Mouse (Mus musculus) ES-E14 (cell line): ENCODE measurements at regions not wholly inside any gene's neighbourhood (a gene's known extent, or its start where the extent isn't known, plus 50 kb on each side); places are given as distances from the start of the nearest gene placed in this dataset.

Source experiments
- DNase-seq: peaks from one replicate; pipeline ENCODE4 v3.0.0-alpha.2; 2013; ENCODE audit warnings: low read depth, low spot score
- H3K27ac ChIP-seq: 2 replicates; pipeline ENCODE4 v1.5.1; 2012; ENCODE audit warnings: low read depth, mild to moderate bottlenecking, low read length, moderate library complexity, mixed read lengths; ENCODE audit not compliant: poor library complexity, insufficient read depth, severe bottlenecking
- H3K36me3 ChIP-seq: 2 replicates; pipeline ENCODE4 v1.6.1; 2012; ENCODE audit warnings: mild to moderate bottlenecking, low read length, moderate library complexity, mixed read lengths; ENCODE audit not compliant: control insufficient read depth, poor library complexity, insufficient read depth, severe bottlenecking
- H3K4me1 ChIP-seq, 2 experiments: fragments of 150-350 bp in 1 of 2; sonication (generic) in 1 of 2; 2 replicates each; pipeline ENCODE4 v1.6.1; 2012; ENCODE audit warnings: low read length in 2 of 2, mild to moderate bottlenecking in 1 of 2, mixed read lengths in 1 of 2; ENCODE audit not compliant: control insufficient read depth in 2 of 2, insufficient read depth in 2 of 2, poor library complexity in 1 of 2
- H3K4me3 ChIP-seq, 2 experiments: fragments of 150-350 bp in 1 of 2; sonication (generic) in 1 of 2; 2 replicates each; pipeline ENCODE4 v1.5.1; 2012; ENCODE audit warnings: low read length in 2 of 2, low read depth in 1 of 2, mild to moderate bottlenecking in 1 of 2, mixed read lengths in 1 of 2; ENCODE audit not compliant: insufficient read depth in 1 of 2, poor library complexity in 1 of 2, severe bottlenecking in 1 of 2
- H3K9ac ChIP-seq: 2 replicates; pipeline ENCODE4 v1.6.1; 2012; ENCODE audit warnings: low read depth, mild to moderate bottlenecking, low read length, mixed read lengths; ENCODE audit not compliant: poor library complexity, insufficient read depth, severe bottlenecking
- H3K9me3 ChIP-seq: fragments of 150-350 bp; sonication (generic); 2 replicates; pipeline ENCODE4 v1.6.1; 2012; ENCODE audit warnings: low read depth, mild to moderate bottlenecking, low read length; ENCODE audit not compliant: control insufficient read depth, insufficient read depth
- CHD2 ChIP-seq: IDR thresholded peaks from 2 replicates; pipeline ENCODE4 v1.6.1; 2014; ENCODE audit warnings: mild to moderate bottlenecking, low read depth, low read length, inconsistent platforms
- HCFC1 ChIP-seq: IDR thresholded peaks from 2 replicates; pipeline ENCODE4 v1.6.1; 2012; ENCODE audit warnings: low read length, inconsistent platforms, borderline replicate concordance; ENCODE audit not compliant: insufficient read depth
- MAFK ChIP-seq: IDR thresholded peaks from 2 replicates; pipeline ENCODE4 v1.6.1; 2014; ENCODE audit warnings: mild to moderate bottlenecking, low read depth, low read length, inconsistent platforms; ENCODE audit not compliant: insufficient read depth
- ZC3H11A ChIP-seq: IDR thresholded peaks from 2 replicates; pipeline ENCODE4 v1.6.1; 2012; ENCODE audit warnings: low read depth, mild to moderate bottlenecking, inconsistent platforms, low read length, borderline replicate concordance
- ZNF384 ChIP-seq: IDR thresholded peaks from 2 replicates; pipeline ENCODE4 v1.6.1; 2012; ENCODE audit warnings: low read depth, low read length, inconsistent platforms
- in situ Hi-C, 2 experiments: fragments of 600-800 bp; cut with MboI; formaldehyde crosslinking; loops; one replicate each; pipeline ENCODE4 v1.15.1; 2025; ENCODE audit warnings: low sequenced_read_pairs in 2 of 2, inconsistent platforms in 1 of 2; ENCODE audit not compliant: unreplicated experiment in 2 of 2

- DNase-seq = no peak
- no peak overlapping the region for H3K9ac ChIP-seq
- no peak overlapping the region for H3K4me3 ChIP-seq
- no peak for TF ChIP-seq CHD2
- no peak for TF ChIP-seq MAFK
- no peak for TF ChIP-seq HCFC1
- TF ChIP-seq ZC3H11A = no peak
- no peak for TF ChIP-seq ZNF384
- no peaks in the 10 kb centered on the region for H3K4me1 ChIP-seq
- H3K9me3 ChIP-seq = no peaks in the 10 kb centered on the region
- no peak overlapping the region for H3K27ac ChIP-seq
- H3K36me3 ChIP-seq = no peaks in the 10 kb centered on the region
- in situ Hi-C loops = no loop called here
These were observed 236.8 kb upstream of the Rarb start for GRCm38 (mm10) chr14:17055741-17056140.

- Histone ChIP-seq H3K36me3 (no peaks in the 10 kb centered on the region), H3K4me3 (no peak overlapping the region), H3K27ac (no peak overlapping the region), H3K9ac (no peak overlapping the region), H3K4me1 (no peaks in the 10 kb centered on the region), H3K9me3 (no peaks in the 10 kb centered on the region)
- in situ Hi-C loops = no loop called here
- DNase-seq = no peak
- TF ChIP-seq ZC3H11A (no peak), HCFC1 (no peak), MAFK (no peak)
These were observed 235.4 kb upstream of the Rarb start for GRCm38 (mm10) chr14:17054381-17054780.

GRCm38 (mm10) chr14:17046808-17047207, 227.9 kb upstream of the Rarb start:
- Histone ChIP-seq H3K9me3 (no peaks in the 10 kb centered on the region), H3K9ac (no peak overlapping the region), H3K4me1 (no peaks in the 10 kb centered on the region), H3K4me3 (no peak overlapping the region), H3K27ac (no peak overlapping the region), H3K36me3 (no peaks in the 10 kb centered on the region)
- in situ Hi-C loops = no loop called here
- no peak for TF ChIP-seq HCFC1
- no peak for TF ChIP-seq CHD2
- DNase-seq = no peak

- in situ Hi-C loops = no loop called here
- no peaks in the 10 kb centered on the region for H3K9me3 ChIP-seq
- TF ChIP-seq HCFC1 (no peak), MAFK (no peak), ZC3H11A (no peak), CHD2 (no peak), ZNF384 (no peak)
- no peak overlapping the region for H3K27ac ChIP-seq
- DNase-seq = no peak
- H3K4me3 ChIP-seq = no peak overlapping the region
- no peak overlapping the region for H3K9ac ChIP-seq
- H3K4me1 ChIP-seq = no peaks in the 10 kb centered on the region
- no peaks in the 10 kb centered on the region for H3K36me3 ChIP-seq
These were observed 226.6 kb upstream of the Rarb start for GRCm38 (mm10) chr14:17045426-17046132.
